Mouse (Mus musculus): ENCODE results near the gene Tenm2. TPM values are rescaled to one million over a fixed set of nuclear protein-coding genes. Genes with fewer than 3 reads are reported as not detected.
A peak's percentile ranks its signal among the peaks of the same experiment; 100 is the strongest.

Gene Tenm2
- polyA plus RNA-seq, 1 experiment from 2014 or later: 18.3 TPM

DNA sequence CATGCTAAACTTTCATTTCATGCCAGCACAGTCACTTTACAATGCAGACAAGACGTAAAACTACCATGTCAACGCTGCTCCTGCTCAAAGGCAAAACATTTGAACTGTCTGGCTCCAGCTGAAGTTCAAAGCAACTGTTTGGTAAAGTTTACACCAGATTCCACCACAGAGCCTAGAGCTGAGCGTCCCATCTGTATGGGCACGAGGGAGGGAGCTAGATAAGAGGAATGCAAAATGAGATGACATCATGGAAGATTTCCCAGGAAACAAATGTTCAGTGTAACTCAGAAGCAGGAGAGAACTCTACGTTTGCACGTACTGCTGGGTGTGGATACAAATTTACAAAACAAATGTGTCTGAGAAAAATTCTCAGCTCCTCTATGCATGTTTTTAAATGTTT, 600.7 kb downstream of the Tenm2 start:
- WGBS: 24% methylated on average over 6 of the region's 6 CpGs
- H3K27me3 ChIP-seq: no peaks in the 10 kb centered on the region
- ATAC-seq (ENCODE audit: low FRiP score, low read depth): 0 out of 2 replicates have a peak, but pooled peaks have one; percentile 52
- H3K36me3 ChIP-seq: no peaks in the 10 kb centered on the region
- no peak overlapping the region for H3K27ac ChIP-seq (replicated peaks)
- H3K4me3 ChIP-seq: no peak overlapping the region
- no peaks in the 10 kb centered on the region for H3K9me3 ChIP-seq
- no peak overlapping the region for H3K9ac ChIP-seq (replicated peaks)
- H3K4me2 ChIP-seq (replicated peaks): no peak overlapping the region
- H3K4me1 ChIP-seq: peaks cover 9% of the 10 kb centered on the region

DNA sequence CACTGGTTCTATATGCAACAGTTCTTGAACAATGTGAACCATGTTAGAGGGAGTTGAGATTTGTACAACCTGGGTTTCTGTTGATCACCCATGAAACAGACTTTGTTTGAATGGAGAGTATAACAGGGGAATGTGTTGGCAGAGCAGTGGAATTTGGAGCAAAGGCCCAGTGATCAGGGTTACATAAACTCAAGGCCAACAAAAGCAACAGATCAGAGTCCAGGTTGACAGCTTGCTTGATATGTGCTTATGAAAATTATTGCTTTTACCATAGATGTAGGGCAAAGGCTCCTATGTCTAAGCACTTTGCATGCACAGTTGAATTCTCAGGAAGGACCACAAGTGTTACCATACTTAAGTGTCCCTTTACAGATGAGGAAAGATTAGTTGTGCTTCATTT, 603.6 kb downstream of the Tenm2 start:
- Histone ChIP-seq H3K36me3 (no peaks in the 10 kb centered on the region), H3K4me2 (replicated peaks) (no peak overlapping the region), H3K4me3 (no peak overlapping the region), H3K27ac (replicated peaks) (no peak overlapping the region), H3K4me1 (peaks cover 9% of the 10 kb centered on the region), H3K9me3 (no peaks in the 10 kb centered on the region), H3K9ac (replicated peaks) (no peak overlapping the region), H3K27me3 (no peaks in the 10 kb centered on the region)
- no peak for ATAC-seq (ENCODE audit: low FRiP score, low read depth)

DNA sequence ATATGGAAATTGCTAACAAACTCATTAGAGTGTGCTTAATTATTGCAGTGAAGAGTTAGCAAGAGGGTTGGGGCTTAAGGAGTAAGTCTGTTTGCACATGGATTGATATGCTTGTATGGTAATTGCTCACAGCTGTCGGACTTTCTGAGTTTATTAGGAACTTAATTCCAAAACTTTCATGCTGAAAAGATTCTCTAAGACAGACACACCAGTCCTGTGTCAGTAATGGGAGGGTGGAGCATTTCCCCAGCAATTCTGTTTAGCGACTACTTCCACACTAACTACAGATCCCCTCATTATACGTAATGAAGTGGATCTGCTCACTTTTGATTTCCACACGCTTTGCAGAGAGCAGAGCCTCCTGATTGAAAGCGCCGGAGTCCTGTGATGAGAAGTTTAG, 622.0 kb downstream of the Tenm2 start:
- ATAC-seq (ENCODE audit: low FRiP score, low read depth): peak; percentile 38; the same call in 1 of the 2 replicates
- no peak overlapping the region for H3K9ac ChIP-seq (replicated peaks)
- no peaks in the 10 kb centered on the region for H3K27me3 ChIP-seq
- no peak overlapping the region for H3K4me2 ChIP-seq (replicated peaks)
- H3K27ac ChIP-seq (replicated peaks): no peak overlapping the region
- WGBS: 62% methylated on average over 6 of the region's 6 CpGs
- H3K4me3 ChIP-seq: no peak overlapping the region
- no peaks in the 10 kb centered on the region for H3K9me3 ChIP-seq
- H3K36me3 ChIP-seq: no peaks in the 10 kb centered on the region
- peaks cover 3% of the 10 kb centered on the region; the same call in 1 of the 2 replicates for H3K4me1 ChIP-seq

GRCm38 (mm10) chr11:36604815-36605382, 630.9 kb downstream of the Tenm2 start:
- no peaks in the 10 kb centered on the region for H3K27me3 ChIP-seq
- H3K9me3 ChIP-seq: no peaks in the 10 kb centered on the region
- peak; percentile 38; the same call in 1 of the 2 replicates for ATAC-seq (ENCODE audit: low FRiP score, low read depth)
- no peak overlapping the region for H3K4me3 ChIP-seq
- no peak overlapping the region for H3K4me2 ChIP-seq (replicated peaks)
- H3K4me1 ChIP-seq: peaks cover 17% of the 10 kb centered on the region
- WGBS: 28% methylated on average over 8 of the region's 8 CpGs
- H3K27ac ChIP-seq (replicated peaks): no peak overlapping the region
- H3K36me3 ChIP-seq: no peaks in the 10 kb centered on the region
- H3K9ac ChIP-seq (replicated peaks): no peak overlapping the region

GRCm38 (mm10) chr11:36604272-36604671, 631.5 kb downstream of the Tenm2 start:
- Histone ChIP-seq H3K4me1 (peaks cover 15% of the 10 kb centered on the region), H3K4me2 (replicated peaks) (no peak overlapping the region), H3K27ac (replicated peaks) (no peak overlapping the region), H3K27me3 (no peaks in the 10 kb centered on the region), H3K4me3 (no peak overlapping the region), H3K36me3 (no peaks in the 10 kb centered on the region), H3K9me3 (no peaks in the 10 kb centered on the region), H3K9ac (replicated peaks) (no peak overlapping the region)
- WGBS: 53% methylated on average over 3 of the region's 3 CpGs
- ATAC-seq (ENCODE audit: low FRiP score, low read depth): peak; percentile 54; the same call in 1 of the 2 replicates

DNA sequence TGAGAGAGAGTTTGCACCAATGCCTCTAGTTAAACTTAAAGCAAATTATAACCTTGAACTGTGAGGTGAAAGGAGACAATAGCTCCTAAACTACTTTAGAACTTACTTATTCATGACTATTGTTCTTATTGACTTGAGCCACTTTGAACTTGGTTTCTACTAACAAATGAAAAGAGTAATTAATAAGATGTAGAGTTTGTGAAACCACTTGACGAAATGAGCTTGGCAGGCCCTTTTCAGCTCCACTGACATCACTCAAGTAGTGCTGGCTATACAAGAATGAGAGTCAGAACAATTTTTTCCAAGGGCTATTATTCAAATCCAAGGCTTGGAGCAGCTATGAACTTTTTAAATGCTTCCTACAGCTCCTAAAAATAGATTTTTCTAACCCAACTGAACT, 643.3 kb downstream of the Tenm2 start:
- no peak overlapping the region for H3K4me3 ChIP-seq
- H3K9me3 ChIP-seq: no peaks in the 10 kb centered on the region
- peaks cover 12% of the 10 kb centered on the region; the same call in 1 of the 2 replicates for H3K4me1 ChIP-seq
- no peaks in the 10 kb centered on the region for H3K27me3 ChIP-seq
- H3K9ac ChIP-seq (replicated peaks): no peak overlapping the region
- H3K27ac ChIP-seq (replicated peaks): no peak overlapping the region
- H3K4me2 ChIP-seq (replicated peaks): no peak overlapping the region
- no peak for ATAC-seq (ENCODE audit: low FRiP score, low read depth)
- whole genome bisulfite sequencing: 25% methylated on average over 1 of the region's 1 CpGs
- no peaks in the 10 kb centered on the region for H3K36me3 ChIP-seq

- Histone ChIP-seq H3K4me1 (peaks cover 4% of the 10 kb centered on the region), H3K9ac (replicated peaks) (no peak overlapping the region), H3K27ac (replicated peaks) (no peak overlapping the region), H3K27me3 (no peaks in the 10 kb centered on the region), H3K36me3 (no peaks in the 10 kb centered on the region), H3K4me2 (replicated peaks) (no peak overlapping the region), H3K9me3 (no peaks in the 10 kb centered on the region), H3K4me3 (no peak overlapping the region)
- 84% methylated on average over 2 of the region's 2 CpGs for WGBS
- ATAC-seq (ENCODE audit: low FRiP score, low read depth): no peak
Measured at GRCm38 (mm10) chr11:36566146-36566545, 669.6 kb downstream of the Tenm2 start.

- no peaks in the 10 kb centered on the region for H3K27me3 ChIP-seq
- whole genome bisulfite sequencing: 75% methylated on average over 3 of the region's 3 CpGs
- H3K4me3 ChIP-seq: no peak overlapping the region
- H3K4me2 ChIP-seq (replicated peaks): no peak overlapping the region
- no peak overlapping the region for H3K9ac ChIP-seq (replicated peaks)
- no peak overlapping the region for H3K27ac ChIP-seq (replicated peaks)
- peaks cover 4% of the 10 kb centered on the region for H3K4me1 ChIP-seq
- no peak for ATAC-seq (ENCODE audit: low FRiP score, low read depth)
- H3K36me3 ChIP-seq: no peaks in the 10 kb centered on the region
- H3K9me3 ChIP-seq: no peaks in the 10 kb centered on the region
Measured at GRCm38 (mm10) chr11:36562851-36563250, 672.9 kb downstream of the Tenm2 start.

- no peak overlapping the region for H3K27ac ChIP-seq (replicated peaks)
- no peaks in the 10 kb centered on the region for H3K27me3 ChIP-seq
- 84% methylated on average over 7 of the region's 7 CpGs for WGBS
- ATAC-seq (ENCODE audit: low FRiP score, low read depth): no peak
- H3K4me2 ChIP-seq (replicated peaks): no peak overlapping the region
- no peaks in the 10 kb centered on the region; the same call in 1 of the 2 replicates for H3K4me1 ChIP-seq
- H3K9me3 ChIP-seq: no peaks in the 10 kb centered on the region
- H3K36me3 ChIP-seq: no peaks in the 10 kb centered on the region
- H3K4me3 ChIP-seq: no peak overlapping the region
- H3K9ac ChIP-seq (replicated peaks): no peak overlapping the region
Measured at GRCm38 (mm10) chr11:36560785-36561548, 674.8 kb downstream of the Tenm2 start.

DNA sequence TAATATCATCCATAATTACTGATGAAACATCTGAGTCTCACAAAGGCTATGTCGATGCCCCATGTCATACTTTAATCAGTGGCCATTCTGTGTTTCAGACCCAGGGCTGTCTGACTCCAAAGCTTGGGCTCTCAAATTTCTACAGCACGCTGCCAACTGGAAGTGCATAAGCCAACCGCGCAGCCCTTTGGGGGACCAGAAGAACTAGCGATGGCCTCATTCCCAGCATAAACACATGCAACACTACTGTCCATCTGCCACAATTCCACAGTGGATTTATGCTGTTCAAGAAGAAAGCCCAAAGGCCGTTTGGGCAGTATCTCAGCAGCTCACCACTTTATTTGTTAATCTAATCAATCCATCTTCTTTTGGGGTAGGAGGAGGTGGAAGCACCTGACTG, 678.4 kb downstream of the Tenm2 start:
- no peaks in the 10 kb centered on the region for H3K27me3 ChIP-seq
- H3K4me1 ChIP-seq: peaks cover 15% of the 10 kb centered on the region
- H3K4me2 ChIP-seq (replicated peaks): no peak overlapping the region
- no peaks in the 10 kb centered on the region for H3K9me3 ChIP-seq
- H3K27ac ChIP-seq (replicated peaks): no peak overlapping the region
- WGBS: 88% methylated on average over 6 of the region's 6 CpGs
- no peak for ATAC-seq (ENCODE audit: low FRiP score, low read depth)
- no peaks in the 10 kb centered on the region for H3K36me3 ChIP-seq
- H3K4me3 ChIP-seq: no peak overlapping the region
- H3K9ac ChIP-seq (replicated peaks): no peak overlapping the region

DNA sequence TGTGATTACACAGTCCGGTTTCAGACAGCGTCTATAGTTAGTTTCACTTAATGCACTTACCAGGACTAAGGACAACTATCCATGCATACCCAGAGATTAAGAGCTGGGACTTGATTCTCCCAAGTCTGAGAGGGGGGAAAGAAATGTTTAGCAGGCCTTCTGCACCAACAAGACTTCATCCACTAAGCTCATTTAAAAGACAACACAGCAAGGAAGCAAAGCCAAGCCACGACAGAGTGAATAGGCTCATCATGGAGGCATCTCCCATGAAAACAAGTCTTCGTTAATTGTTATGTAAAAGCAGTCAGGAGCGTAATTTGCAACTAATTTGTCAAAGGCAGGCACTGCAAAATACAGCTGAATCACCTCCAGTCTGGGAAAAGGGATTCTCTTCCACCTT, 682.5 kb downstream of the Tenm2 start:
- Histone ChIP-seq H3K27ac (replicated peaks) (peak overlapping the region; percentile 35; the same call in 1 of the 2 replicates), H3K9ac (replicated peaks) (no peak overlapping the region), H3K4me3 (no peak overlapping the region), H3K36me3 (no peaks in the 10 kb centered on the region), H3K4me1 (peaks cover 37% of the 10 kb centered on the region), H3K9me3 (no peaks in the 10 kb centered on the region), H3K4me2 (replicated peaks) (no peak overlapping the region), H3K27me3 (no peaks in the 10 kb centered on the region)
- WGBS: 28% methylated on average over 5 of the region's 5 CpGs
- no peak for ATAC-seq (ENCODE audit: low FRiP score, low read depth)

DNA sequence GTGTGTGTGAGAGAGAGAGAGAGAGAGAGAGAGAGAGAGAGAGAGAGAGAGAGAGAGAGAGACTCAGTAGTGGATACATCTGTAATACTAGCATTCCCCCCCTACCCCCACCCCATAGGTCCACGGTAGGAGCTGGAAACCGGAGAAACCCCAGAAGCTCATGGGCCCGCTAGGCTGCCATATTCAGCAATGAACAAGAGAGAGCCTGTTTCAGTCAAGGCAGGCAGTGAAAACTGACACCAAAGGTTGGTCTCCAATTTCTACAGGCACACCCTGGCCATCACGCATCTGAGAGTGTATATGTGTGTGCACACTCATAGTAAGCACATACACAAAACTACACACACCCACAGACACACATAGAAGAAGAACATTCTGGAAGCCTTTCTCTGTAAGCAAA, 685.1 kb downstream of the Tenm2 start:
- Histone ChIP-seq H3K9ac (replicated peaks) (no peak overlapping the region), H3K9me3 (no peaks in the 10 kb centered on the region), H3K4me2 (replicated peaks) (no peak overlapping the region), H3K27ac (replicated peaks) (no peak overlapping the region), H3K27me3 (no peaks in the 10 kb centered on the region), H3K4me1 (peaks cover 42% of the 10 kb centered on the region), H3K36me3 (no peaks in the 10 kb centered on the region), H3K4me3 (no peak overlapping the region)
- 74% methylated on average over 4 of the region's 4 CpGs for WGBS
- ATAC-seq (ENCODE audit: low FRiP score, low read depth): no peak
